Mouse (Mus musculus) E14TG2a.4 (cell line): ENCODE results near the gene Ldhd.

Source experiments
- CTCF ChIP-seq: conservative IDR thresholded peaks from 2 replicates; pipeline ENCODE4 v1.5.1; 2014; ENCODE audit warnings: low read length
- NANOG ChIP-seq: IDR thresholded peaks from 2 replicates; pipeline ENCODE4 v1.6.1; 2014; ENCODE audit warnings: borderline replicate concordance, low read length, mixed read lengths
- POU5F1 ChIP-seq: IDR thresholded peaks from 2 replicates; pipeline ENCODE4 v1.6.1; 2014; ENCODE audit warnings: low read length, borderline replicate concordance

- TF ChIP-seq CTCF (no peak), NANOG (no peak), POU5F1 (no peak)
Measured at GRCm38 (mm10) chr8:111594951-111595350, 35.2 kb downstream of the Ldhd start.
